Mouse (Mus musculus): ENCODE measurements at regions not wholly inside any gene's neighbourhood (a gene's known extent, or its start where the extent isn't known, plus 50 kb on each side); places are given as distances from the start of the nearest gene placed in this dataset.

DNA sequence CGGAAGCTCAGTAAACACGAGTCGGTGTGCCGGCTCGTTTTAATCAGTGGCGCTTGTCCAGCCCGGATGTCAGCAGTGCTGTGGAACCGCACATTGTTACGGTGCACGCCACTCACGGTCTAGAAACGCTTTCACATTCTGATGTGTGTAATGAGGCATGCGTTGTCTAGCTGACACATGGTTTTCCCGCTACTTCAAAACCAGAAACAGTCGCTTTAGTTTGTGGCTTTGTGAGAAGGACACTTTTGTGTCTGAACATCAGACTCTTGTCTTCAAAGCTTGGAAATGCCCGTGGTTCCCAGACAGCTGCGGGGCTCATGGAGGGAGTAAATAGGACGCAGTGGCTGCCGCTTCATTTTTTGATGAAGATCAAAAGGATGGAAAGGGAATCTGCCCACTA, 77.0 kb upstream of the Lgr5 start:
- DNase-seq (ENCODE audit: low read depth, low spot score), result no peak

DNA sequence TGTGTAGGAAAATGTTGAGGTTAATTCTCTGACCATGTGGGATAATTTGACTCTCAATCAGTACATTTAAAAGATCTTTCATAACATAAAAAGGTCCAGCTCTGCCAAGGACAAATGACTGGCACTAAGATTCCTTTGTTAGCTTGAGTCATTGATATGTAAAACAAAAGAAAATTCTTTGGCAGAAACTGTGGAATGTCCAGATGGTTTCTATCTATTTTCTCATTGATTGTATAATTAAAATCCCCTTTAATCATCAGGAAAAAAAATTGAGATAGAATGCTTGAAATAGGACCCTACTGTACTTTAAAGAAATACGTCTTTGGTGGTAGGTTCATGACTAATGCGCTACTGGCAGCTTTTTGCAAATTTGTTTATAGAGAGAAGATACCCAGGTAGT, 89.1 kb upstream of the Lgr5 start:
- no peak for DNase-seq (ENCODE audit: low read depth, low spot score)

DNA sequence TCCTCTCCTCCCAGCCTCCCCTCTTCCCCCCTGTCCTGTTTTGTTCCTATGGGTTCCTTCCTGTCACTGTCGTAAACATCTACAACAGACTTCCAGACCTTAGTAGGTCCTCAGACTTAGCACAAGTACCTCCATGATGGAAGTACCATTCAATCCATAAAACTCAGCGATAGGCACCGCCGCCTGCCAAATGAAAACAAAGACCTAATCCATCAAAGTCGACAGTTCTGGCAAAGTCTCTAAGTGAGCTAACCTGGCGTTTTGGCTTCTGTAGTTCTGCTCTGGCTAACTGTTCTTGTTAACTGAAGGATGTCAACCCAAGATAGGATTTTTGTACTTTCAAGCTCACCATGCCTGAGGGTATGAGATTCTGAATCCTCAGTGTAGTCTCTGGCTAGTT, 93.5 kb upstream of the Lgr5 start:
- no peak for DNase-seq (ENCODE audit: low read depth, low spot score)

DNA sequence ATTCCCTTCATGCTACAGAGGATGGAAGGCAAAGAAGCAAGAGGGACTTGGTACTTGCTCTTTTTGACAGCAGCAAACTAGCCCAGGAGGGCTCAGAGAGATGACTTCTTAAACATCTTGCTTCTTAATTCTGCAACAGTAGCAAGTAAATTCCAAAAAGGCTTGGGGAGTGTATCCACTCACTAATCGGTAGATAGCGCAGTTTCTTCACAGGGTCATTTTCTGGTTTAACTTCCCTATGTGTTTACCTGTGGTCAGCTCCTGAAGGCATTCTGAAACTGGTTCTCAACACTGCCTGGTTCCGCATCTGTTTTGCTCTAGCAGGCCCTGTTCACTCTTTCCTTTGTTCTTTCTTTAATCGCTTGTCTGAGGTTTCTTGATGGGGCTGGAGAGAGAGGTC, 104.4 kb upstream of the Lgr5 start:
- DNase-seq (ENCODE audit: low read depth, low spot score), result no peak

DNA sequence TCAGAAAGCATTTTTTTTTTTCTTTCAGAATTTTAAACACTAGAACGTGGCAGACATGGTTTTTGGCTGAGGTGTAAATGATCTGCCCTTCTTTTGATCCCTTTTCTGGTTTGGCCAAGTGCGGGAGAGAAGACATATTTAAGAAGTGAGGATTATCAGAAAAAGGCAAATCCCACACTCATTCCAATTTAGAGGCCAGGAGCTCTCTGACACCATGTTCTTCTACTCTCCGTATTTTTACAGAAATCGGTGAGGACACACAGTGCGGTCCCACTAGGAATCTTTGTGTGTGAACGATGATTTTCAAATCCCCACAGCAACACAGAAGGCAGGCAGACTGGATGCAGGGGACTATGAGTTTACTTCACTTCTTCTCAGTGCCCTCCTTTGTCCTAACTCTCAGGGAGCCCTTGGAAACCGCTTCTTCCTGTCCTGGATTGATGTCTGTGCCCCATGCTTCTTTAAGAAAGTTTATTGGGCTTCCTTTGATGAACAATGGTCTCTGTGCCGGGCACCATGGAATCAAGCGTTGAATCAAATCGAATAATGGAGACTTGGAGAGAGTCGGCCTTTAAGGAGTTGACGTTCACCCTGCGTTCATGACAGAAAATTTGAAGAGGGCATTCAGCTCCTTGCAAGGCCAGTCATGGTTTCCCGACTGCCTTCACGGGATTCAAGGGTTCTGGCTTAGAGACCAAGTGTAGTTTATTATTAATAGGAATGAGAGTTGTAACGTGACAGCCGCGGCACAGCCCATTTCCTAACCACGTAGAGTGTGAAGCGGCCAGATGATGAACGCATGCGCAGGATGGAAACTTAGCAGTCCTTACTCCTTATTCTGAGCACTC, 106.6 kb upstream of the Lgr5 start:
- no peak for DNase-seq (ENCODE audit: low read depth, low spot score)

DNA sequence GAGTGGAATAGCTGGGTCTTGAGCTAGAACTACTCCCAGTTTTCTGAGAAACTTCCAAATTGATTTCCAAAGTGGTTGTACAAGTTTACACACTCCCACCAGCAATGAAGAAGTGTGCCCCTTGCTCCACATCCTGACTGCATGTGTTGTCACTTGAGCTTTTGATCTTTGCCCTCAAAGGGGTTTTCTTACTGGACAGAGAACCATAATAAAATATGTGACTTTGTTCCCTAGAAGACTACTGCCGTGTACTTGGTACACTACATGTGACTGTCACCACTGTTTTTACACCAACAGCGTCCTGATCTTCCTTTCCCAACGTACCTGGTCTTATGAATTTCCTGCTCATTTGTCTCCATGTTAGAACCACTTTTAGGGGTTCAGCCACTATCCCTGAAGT, 114.3 kb upstream of the Tspan8 start:
- DNase-seq (ENCODE audit: low read depth, low spot score), result no peak

DNA sequence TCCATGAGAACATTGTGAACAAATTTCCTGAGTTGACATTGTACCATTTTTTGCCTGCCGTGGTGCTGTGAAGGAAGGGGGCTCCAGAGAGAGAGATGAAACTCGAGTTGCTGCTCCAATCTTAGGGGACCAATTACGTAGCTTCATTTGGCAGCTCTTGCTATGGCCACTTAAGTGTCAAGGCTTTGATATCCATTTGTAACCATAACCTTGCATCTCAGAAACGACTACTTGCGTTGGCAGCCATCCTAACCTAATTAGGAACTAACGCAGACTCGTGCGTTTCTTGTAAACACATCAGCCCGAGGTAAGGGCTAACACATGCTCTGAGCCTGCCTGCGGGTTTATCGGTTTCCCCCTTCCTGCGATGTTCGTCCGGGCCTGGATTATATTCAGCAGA, 108.0 kb upstream of the Tspan8 start:
- no peak for DNase-seq (ENCODE audit: low read depth, low spot score)

DNA sequence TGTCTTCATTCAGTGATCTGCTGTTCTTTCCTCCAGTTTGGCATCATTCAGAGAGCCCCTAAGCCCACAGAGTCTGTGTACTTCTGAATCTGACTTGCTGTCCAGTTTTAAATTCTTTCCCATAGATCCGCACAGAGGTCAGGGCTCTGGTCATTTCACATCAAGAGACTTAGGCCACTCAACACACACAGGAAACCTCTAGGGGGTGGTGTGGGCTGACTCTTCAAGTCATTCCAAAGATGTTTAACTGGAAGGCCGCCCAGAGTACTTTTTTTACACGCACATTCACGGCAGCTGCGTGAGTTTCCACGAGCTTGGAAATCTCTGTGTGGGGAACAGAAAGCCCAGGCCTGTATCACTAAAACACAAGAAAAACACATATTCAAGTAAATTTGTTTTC, 102.7 kb upstream of the Tspan8 start:
- peak; percentile 26 for DNase-seq (ENCODE audit: low read depth, low spot score)

DNA sequence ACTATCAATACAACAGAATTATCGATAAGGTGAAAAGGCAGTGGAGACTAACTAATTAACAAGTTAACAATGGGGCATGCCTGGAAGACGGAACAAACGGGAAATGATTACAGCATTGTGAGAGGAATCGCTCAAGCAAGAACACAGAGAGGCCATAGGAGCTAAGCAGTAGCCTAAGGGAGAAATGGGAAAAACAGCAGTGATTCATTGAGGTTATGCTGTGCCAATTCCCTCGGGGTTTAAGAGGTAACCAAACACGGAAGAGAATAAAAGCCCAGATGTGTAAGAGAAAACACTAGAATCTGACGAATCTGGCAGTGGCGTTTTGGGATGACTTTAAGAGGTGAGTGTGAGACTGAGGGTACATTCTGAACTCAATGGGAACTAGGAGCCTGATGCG, 100.5 kb upstream of the Tspan8 start:
- no peak for DNase-seq (ENCODE audit: low read depth, low spot score)

DNA sequence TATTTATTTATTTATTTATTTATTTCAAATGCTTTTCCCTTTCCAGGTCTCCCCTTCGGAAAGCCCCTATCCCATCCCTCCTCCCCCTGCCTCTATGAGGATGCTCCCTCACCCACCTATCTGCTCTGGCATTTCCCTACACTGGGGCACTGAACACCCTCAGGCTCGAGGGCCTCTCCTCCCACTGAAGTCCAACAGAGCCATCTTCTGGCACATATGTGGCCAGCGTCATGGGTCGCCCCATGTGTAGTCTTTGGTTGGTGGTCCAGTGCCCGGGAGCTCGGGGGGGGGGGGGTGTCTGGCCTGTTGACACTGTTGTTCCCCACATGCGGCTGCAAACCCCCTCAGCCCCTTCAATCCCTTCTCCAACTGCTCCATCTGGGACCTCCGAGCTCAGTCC, 99.6 kb upstream of the Tspan8 start:
- no peak for DNase-seq (ENCODE audit: low read depth, low spot score)

DNA sequence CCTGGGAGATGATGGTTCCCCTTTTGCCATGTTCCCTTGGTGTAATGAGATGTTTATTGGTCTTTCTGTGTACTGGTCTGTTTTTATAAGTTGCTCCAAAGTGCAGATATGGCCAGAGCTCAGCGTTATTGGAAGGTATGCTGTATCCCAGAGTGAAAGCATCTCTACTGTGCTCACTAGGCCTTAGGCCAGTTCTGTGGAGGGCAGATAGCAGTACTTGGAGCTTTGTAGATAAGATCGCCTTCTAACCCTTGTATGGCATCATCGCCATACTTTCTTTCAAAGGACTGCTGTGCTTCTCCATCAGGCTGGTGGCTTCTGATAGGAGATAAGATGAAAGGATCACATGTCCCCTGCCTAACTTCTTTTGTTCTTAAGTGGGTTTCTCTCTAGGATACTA, 94.0 kb upstream of the Tspan8 start:
- no peak for DNase-seq (ENCODE audit: low read depth, low spot score)

DNA sequence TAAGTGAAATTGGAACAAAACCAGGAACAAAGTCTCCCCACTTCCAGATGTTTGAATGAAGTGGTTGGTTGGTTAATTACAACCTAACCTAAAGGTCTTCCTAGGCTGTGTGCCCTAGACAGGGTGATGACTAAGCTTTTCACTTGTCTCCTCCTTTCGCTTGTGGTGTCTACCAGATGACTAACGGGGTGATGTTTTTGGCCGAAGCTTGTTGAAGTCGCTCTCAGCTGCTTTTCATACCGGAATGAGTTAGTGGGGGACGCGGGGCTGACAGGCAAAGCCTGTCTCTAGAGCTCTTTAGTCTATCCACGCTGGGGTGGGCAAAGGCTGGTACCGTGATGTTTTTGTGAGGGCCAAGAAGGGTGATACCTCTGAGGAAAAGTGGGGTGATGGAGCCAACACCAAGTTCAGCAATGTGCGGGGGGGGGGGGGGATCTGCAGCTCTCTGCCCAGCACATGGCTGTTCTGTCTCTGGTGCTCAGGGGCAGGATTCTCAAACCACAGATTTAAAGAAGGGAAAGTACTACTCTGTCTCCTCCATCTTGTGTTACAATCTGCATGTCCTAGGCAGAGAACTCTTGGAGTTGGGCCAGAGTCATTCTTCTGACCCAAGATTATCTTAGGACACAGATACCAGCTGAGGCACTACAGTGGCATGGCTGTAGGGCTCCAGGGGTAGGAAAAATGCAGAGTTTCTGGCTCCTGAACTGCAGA, 73.8 kb upstream of the Tspan8 start:
- DNase-seq (ENCODE audit: low read depth, low spot score), result peak; percentile 10

DNA sequence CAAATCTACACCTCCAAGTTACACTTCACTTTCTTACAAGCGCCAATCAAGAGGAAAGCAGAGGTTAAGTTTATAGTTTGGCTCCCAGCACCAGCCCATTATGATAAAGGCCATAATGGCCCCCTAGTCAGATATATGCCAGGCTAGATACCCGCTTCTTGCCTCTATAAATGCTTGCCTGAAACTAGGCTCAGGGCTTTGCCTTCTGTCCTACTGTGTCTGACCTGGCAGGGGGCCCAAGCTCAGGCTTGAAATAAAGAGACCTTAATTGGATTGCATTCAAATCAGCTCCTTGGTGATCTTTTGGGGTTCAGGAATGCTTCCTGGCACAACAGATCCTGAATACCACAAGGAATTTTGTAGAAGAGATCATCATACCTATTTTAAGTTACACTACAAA, 66.8 kb upstream of the Tspan8 start:
- no peak for DNase-seq (ENCODE audit: low read depth, low spot score)

DNA sequence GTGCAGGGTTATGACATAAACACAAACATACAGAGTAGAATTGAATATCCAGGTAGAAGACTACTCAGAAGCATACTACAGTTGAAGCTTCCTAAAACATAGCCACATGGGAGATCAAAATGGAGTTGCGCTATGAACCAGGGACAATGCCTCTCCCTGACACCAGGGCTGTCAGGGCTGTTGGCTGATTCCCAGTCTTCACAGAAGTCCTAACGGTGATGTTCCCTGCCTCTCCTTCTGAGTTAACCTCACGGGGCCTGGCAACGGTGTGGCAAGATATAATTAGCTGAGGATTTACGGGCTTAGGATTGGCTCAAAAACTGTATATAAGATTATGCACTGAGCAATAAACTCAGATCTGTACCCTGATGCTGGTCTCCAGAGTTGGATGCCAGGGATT, 66.4 kb upstream of the Tspan8 start:
- DNase-seq (ENCODE audit: low read depth, low spot score), result no peak

DNA sequence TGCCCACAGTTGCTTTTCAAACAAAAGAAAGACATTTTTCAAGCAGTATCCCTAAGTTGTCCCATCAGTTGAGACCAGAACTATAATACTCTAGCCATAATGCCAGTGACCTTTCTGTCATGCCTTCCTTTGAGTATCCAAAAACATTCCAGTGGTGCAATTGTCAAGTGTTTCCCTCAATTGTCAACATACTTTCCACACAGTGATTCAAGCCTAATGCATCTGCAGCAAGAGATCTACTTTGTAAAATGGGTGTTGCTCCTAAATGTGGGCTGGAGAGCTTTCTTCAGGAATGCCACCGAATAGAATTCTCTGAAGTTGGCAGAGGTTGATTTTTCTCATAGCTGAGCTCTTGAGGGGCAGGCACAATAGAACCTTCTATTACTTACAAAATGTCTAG, 58.0 kb upstream of the Tspan8 start:
- no peak for DNase-seq (ENCODE audit: low read depth, low spot score)
